Comparison of ENCODE assay signal across 24 mouse cellular contexts in the genomic region with DNA sequence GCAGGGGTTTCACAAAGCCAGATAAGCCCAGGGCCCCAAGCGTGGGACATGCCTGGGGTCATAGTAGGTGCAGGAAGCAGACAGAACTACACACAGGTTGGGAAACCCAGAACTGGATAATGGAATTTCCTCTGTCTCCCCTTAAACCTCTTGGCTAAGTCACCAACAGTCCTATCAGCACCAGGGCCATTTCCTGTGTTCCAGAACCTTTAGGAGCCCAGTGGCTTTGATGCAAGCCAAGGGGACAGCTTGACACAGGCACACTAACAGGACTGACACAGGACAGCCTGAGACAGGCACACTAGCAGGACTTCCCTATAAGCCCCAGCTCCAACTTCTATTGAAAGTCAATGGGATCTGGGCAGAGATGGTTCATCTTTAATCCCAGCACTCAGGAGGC.
"Had no signal": no experiment of that assay in that cellular context is flagged by ENCODE, and none has a peak within 500 bp of the region (broad histone marks: within the 10 kb centered on the region; RNA-seq: fewer than 3 reads in every experiment).

No protein-coding gene starts in this region.

- DNase-seq: gastrocnemius, postnatal 14 days; heart, postnatal 10 days; heart, postnatal 4 days; kidney, adult 18-20 months; kidney, adult 8-10 months; kidney, postnatal 4 days; liver; lung, adult 18-20 months had no signal

- H3K4me1 ChIP-seq: limb, embryonic 12.5 days had no signal

- H3K27me3 ChIP-seq: hindbrain, embryonic 12.5 days; intestine, embryonic 15.5 days; limb, embryonic 12.5 days had no signal

- ATAC-seq: forebrain, embryonic 16.5 days; hindbrain, embryonic 16.5 days; inflammation-experienced regulatory T-cells, adult 6 months; intestine, postnatal 0 days had no signal

- H3K27ac ChIP-seq: hindbrain, embryonic 12.5 days; hindbrain, embryonic 14.5 days; intestine, embryonic 15.5 days; kidney, postnatal 0 days; left cerebral cortex, adult 2 months; limb, embryonic 10.5 days; limb, embryonic 12.5 days; liver, embryonic 14.5 days had no signal

- H3K36me3 ChIP-seq: heart, embryonic 12.5 days; hindbrain, embryonic 10.5 days; hindbrain, embryonic 12.5 days; intestine, embryonic 15.5 days; limb, embryonic 10.5 days; limb, embryonic 12.5 days had no signal

- H3K9me3 ChIP-seq: heart, embryonic 12.5 days; hindbrain, embryonic 10.5 days; hindbrain, embryonic 12.5 days; intestine, embryonic 15.5 days; limb, embryonic 10.5 days; limb, embryonic 12.5 days had no signal

- H3K9ac ChIP-seq: heart, embryonic 12.5 days; hindbrain, embryonic 12.5 days; hindbrain, embryonic 14.5 days; intestine, embryonic 15.5 days; limb, embryonic 12.5 days; liver, embryonic 14.5 days had no signal

- H3K4me3 ChIP-seq: heart, embryonic 12.5 days; hindbrain, embryonic 10.5 days; hindbrain, embryonic 12.5 days; intestine, embryonic 15.5 days; layer of hippocampus, adult 2 months; left cerebral cortex, adult 2 months; limb, embryonic 10.5 days; limb, embryonic 12.5 days had no signal

- H3K4me2 ChIP-seq: heart, embryonic 12.5 days; hindbrain, embryonic 12.5 days; hindbrain, embryonic 14.5 days; intestine, embryonic 15.5 days; limb, embryonic 12.5 days; liver, embryonic 11.5 days had no signal
